Mouse (Mus musculus) layer of hippocampus, adult 9-11 months (tissue): ENCODE measurements at regions not wholly inside any gene's neighbourhood (a gene's known extent, or its start where the extent isn't known, plus 50 kb on each side); places are given as distances from the start of the nearest gene placed in this dataset.
A peak's percentile ranks its signal among the peaks of the same experiment; 100 is the strongest.
"Not testable (repeated sequence)": the region's sequence is repeated elsewhere in the genome, so short reads cannot be mapped to it uniquely, and the experiment has no call there.

ENCODE experiments used
- DNase-seq: peaks from one replicate; pipeline ENCODE4 v3.0.0; 2022

DNA sequence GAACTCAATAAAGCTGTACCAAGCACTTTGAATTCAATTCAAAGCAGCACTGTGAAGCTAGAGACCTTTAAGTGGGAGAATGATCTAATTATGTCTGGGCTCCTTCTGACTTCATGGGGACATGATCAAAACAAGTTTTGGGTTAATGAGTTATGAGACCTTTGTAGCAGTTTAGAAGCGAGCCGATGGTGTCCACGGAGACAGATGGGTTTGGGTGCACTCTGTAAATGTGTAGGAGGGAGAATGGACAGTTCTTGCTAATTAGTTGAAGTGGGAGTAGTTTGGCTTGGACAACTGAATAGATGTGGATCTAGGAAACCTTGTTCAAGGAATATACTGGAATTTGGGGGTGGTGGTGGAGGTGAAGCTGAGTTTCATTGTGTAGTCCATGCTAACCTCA lies 186.3 kb upstream of the Cldn34b3 start:
- no peak for DNase-seq

DNA sequence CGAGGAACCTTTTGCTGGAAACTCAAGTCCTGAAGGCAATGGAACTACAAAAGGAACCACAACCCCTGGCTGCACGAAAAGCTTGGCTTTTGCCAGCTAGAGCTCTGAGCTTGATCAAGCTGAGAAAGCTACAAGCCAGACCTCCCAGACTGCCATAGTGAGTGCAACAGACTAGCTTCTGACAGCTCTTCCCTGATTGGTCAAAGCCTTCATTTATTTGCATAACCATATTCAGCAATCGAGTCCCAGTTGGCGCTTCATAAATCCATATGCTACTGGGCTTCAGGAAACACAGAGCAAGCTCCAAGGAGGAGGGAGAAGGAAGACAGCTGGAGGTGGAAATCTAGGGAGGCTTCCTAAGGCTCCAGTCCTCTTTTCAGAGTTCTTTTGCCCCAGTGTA lies 181.4 kb upstream of the Cldn34b3 start:
- peak; percentile 7 for DNase-seq

- no peak for DNase-seq
Observed at GRCm38 (mm10) chrX:76110763-76111474, 153.2 kb upstream of the Cldn34b3 start.

- DNase-seq: no peak
Observed at GRCm38 (mm10) chrX:76116086-76116485, 148.0 kb upstream of the Cldn34b3 start.

- DNase-seq: no peak
Observed at GRCm38 (mm10) chrX:76116562-76116961, 147.5 kb upstream of the Cldn34b3 start.

DNA sequence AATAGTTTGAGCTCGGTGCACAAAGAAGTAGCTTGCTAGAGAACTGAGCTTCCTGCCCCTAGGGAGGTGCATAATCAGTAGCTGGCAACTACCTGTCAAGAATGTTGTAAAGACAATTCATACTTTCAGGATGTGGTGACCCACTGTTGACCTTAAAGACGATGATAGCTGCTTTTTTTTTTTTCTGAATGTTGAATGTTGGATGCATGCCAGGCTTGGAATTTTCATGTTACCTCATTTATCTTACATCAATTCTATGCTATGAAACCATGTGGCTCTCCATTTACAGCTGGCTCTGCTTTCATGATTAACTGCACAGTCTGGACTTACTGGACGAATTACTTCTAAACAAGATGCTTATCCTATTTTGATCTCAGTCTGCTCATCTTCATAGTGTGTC lies 143.2 kb upstream of the Cldn34b3 start:
- no peak for DNase-seq

DNA sequence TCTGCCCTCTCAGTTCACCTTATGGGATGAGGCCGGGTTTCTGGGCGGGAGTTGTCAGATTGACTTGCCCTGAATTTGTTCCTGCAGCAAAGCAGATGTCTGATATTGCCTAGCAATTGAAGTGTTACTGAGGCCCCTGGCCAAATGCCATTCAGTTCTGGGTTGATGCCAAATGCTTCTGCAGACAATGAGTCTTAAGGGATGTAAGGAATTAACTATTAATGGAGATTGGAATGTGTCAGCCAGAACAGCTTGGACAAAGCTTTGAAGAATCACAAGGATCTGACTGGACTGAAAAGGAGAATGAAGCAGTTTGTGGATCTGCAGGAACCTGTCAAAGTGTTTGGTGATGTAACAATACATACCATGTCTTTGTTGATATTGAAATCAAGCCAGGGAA lies 140.7 kb upstream of the Cldn34b3 start:
- no peak for DNase-seq

- DNase-seq: no peak
Observed at GRCm38 (mm10) chrX:76137729-76138128, 126.4 kb upstream of the Cldn34b3 start.

GRCm38 (mm10) chrX:76141022-76141421 lies 123.1 kb upstream of the Cldn34b3 start:
- DNase-seq: no peak

- DNase-seq: not testable (repeated sequence)
Observed at GRCm38 (mm10) chrX:76174806-76175205, 89.3 kb upstream of the Cldn34b3 start.

DNA sequence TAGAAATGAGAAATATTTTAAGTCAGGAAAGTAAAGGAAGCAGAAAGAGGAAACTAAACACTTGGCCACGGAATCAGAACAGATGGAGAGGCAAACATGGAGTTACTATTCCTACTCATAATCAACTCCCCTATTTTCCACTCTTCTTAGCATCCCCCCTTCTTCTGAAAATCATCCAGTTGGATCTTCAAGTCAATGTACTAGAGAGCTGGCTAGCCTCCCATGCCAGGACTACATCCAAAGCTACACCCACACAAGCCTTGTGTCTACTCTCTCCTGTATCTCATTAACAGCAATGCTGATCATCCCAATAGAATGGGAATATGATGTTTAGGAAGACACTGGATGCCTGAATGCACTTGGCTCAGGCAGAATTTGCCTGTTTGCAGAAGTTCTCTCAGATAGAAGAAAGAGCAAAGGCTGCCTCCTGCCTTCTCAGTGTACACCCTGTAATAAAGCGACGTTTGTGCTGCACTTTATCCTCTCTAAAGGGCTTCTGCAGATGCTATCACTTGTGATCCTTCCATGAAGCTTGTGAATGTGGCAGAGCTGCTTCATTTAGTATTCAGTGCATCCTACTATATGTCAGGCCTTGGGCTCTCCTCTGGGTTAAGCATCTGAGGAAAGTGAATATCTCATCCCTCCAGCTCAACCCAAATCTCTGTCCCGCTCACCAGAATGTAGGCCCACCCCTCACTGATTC lies 82.5 kb upstream of the Cldn34b3 start:
- DNase-seq: peak; percentile 81

GRCm38 (mm10) chrX:76200607-76201006 lies 63.5 kb upstream of the Cldn34b3 start:
- no peak for DNase-seq

GRCm38 (mm10) chrX:76201366-76201765 lies 62.7 kb upstream of the Cldn34b3 start:
- DNase-seq: peak; percentile 14
